In genomic region chr19:31971998-31972397, GRCm38 (mm10) we compare ENCODE assay signal across 8 mouse cellular contexts.
A peak's percentile ranks its signal among the peaks of the same experiment; 100 is the strongest.
DNase-seq lines count a peak whose midpoint lies in the region; ATAC-seq lines count a peak whose summit lies in the region.

No protein-coding gene starts in this region.

- peak; percentile 91 for ATAC-seq in megakaryocyte-erythroid progenitor cell, adult 5-6 weeks (replicated peaks; ENCODE audit: low FRiP score, low TSS enrichment, poor library complexity, severe bottlenecking)

- peak; percentile 81 for DNase-seq in T-cell, adult 2 months (ENCODE audit: low spot score)
- peak; percentile 92 to 94 for DNase-seq in cerebellum, postnatal 10 days
- peak; percentile 81 to 83 for DNase-seq in frontal cortex, postnatal 36 days (ENCODE audit: low spot score in 2 of 2)
- DNase-seq in hindlimb bud, embryonic 11.5 days (ENCODE audit: extremely low spot score, low read depth, low spot score): peak; percentile 78
- DNase-seq in left cerebral cortex, adult 18-20 months (ENCODE audit: low spot score in 2 of 2): peak; percentile 82 to 93
- peak; percentile 90 for DNase-seq in right cerebral cortex, postnatal 14 days
- peak; percentile 80 for DNase-seq in urinary bladder, postnatal 25 days (ENCODE audit: low spot score)

Comparison
In these comparisons a context has a peak if more than half of its experiments do, and no peak if none do; other contexts are left out.
1. Peak in every context shown above with its lines: DNase-seq and ATAC-seq.